Mouse (Mus musculus) lung, postnatal 0 days (tissue): ENCODE results near the gene Cxcr2. TPM values are rescaled to one million over a fixed set of nuclear protein-coding genes. Genes with fewer than 3 reads are reported as not detected.

ENCODE experiments used
- ATAC-seq: fragments of 200-750 bp; cut with Nextera tagmentation; 2 replicates; pipeline ENCODE4 v1.8.0; 2017; ENCODE audit warnings: moderate library complexity
- DNase-seq: peaks from one replicate; pipeline ENCODE4 v3.0.0-alpha.2; 2016; ENCODE audit warnings: low spot score
- H3K27ac ChIP-seq: fragments of 300-500 bp; sonication (generic); 2 replicates; pipeline ENCODE4 v1.5.1; 2014; ENCODE audit warnings: antibody characterized with exemption, mild to moderate bottlenecking, low read length, mixed read lengths
- H3K27me3 ChIP-seq: fragments of 300-500 bp; sonication (generic); replicated peaks from 2 replicates; pipeline ENCODE4 v1.6.1; 2014; ENCODE audit warnings: low read length, mixed read lengths; ENCODE audit not compliant: insufficient read depth
- H3K36me3 ChIP-seq: fragments of 300-500 bp; sonication (generic); 2 replicates; pipeline ENCODE4 v1.6.1; 2014; ENCODE audit warnings: low read length, mixed read lengths; ENCODE audit not compliant: insufficient read depth
- H3K4me1 ChIP-seq: fragments of 300-500 bp; sonication (generic); 2 replicates; pipeline ENCODE4 v1.6.1; 2014; ENCODE audit warnings: antibody characterized with exemption, low read depth, low read length, mixed read lengths; ENCODE audit not compliant: insufficient read depth
- H3K4me2 ChIP-seq: fragments of 300-500 bp; sonication (generic); replicated peaks from 2 replicates; pipeline ENCODE4 v1.6.1; 2014; ENCODE audit warnings: low read depth, mild to moderate bottlenecking, low read length, moderate library complexity, mixed read lengths
- H3K4me3 ChIP-seq: fragments of 300-500 bp; sonication (generic); 2 replicates; pipeline ENCODE4 v1.5.1; 2014; ENCODE audit warnings: low read depth, low read length
- H3K9ac ChIP-seq: fragments of 300-500 bp; sonication (generic); replicated peaks from 2 replicates; pipeline ENCODE4 v1.6.1; 2014; ENCODE audit warnings: low read depth, mild to moderate bottlenecking
- H3K9me3 ChIP-seq: fragments of 300-500 bp; sonication (generic); 2 replicates; pipeline ENCODE4 v1.6.1; 2016; ENCODE audit warnings: low read length, mixed read lengths
- CTCF ChIP-seq: IDR thresholded peaks from 2 replicates; pipeline ENCODE4 v1.5.1; 2016; ENCODE audit warnings: antibody characterized with exemption, mild to moderate bottlenecking
- EP300 ChIP-seq: IDR thresholded peaks from 2 replicates; pipeline ENCODE4 v1.6.1; 2016; ENCODE audit warnings: antibody characterized with exemption, mild to moderate bottlenecking, control low read depth
- WGBS: fragments of 180-500 bp; shearing (Covaris S2); extraction: QIAGEN DNeasy Blood & Tissue Kit; methylation state at CpG from one replicate; pipeline ENCODE4 v1.1.7; 2014; 5-methylcytosine and 5-hydroxymethylcytosine counted together
- polyA plus RNA-seq: library from polyadenylated mRNA; unstranded; fragments of >200 nt; fragmentation: Nextera tagmentation; extraction: Ambion mirVana; gene quantifications from 2 replicates; pipeline ENCODE4 v1.2.1, GENCODE M21; 2015

Gene Cxcr2
- polyA plus RNA-seq, 1 experiment from 2014 or later: 1.9 TPM

- H3K4me2 ChIP-seq: no peak overlapping the region
- no peak overlapping the region for H3K4me3 ChIP-seq
- H3K9ac ChIP-seq: no peak overlapping the region
- no peaks in the 10 kb centered on the region for H3K36me3 ChIP-seq
- TF ChIP-seq CTCF (no peak), EP300 (no peak)
- H3K9me3 ChIP-seq: no peaks in the 10 kb centered on the region
- WGBS: 45% methylated on average over 4 of the region's 4 CpGs
- DNase-seq (no peak), ATAC-seq (no peak)
- no peak overlapping the region for H3K27ac ChIP-seq
- H3K4me1 ChIP-seq: no peaks in the 10 kb centered on the region; the same call in 1 of the 2 replicates
- no peaks in the 10 kb centered on the region for H3K27me3 ChIP-seq
These were observed 21.9 kb downstream of the Cxcr2 start for GRCm38 (mm10) chr1:74175731-74176130.

DNA sequence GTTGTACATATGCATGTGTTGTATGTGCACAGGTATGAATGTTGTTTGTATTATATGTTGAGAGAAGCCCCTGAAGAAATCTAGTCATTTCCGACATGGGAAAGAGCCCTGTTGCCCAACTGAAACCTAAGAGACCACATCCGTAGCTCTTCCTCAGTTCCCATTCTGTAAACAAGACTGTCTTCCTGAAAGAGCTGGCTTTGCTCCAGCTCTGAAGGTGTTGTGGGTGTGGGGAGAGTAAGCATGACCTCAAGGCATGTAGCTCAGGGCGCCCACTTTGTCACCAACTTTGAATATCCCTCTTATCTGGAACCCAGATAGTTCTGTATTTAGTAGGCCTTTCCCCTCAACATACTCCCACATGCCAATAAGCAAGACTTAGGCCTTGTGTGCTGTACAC, 24.8 kb downstream of the Cxcr2 start:
- TF ChIP-seq EP300: no peak
- TF ChIP-seq CTCF: no peak
- DNase-seq (no peak), ATAC-seq (no peak)
- H3K9ac ChIP-seq: no peak overlapping the region
- no peaks in the 10 kb centered on the region; the same call in 1 of the 2 replicates for H3K4me1 ChIP-seq
- H3K36me3 ChIP-seq: no peaks in the 10 kb centered on the region
- H3K27me3 ChIP-seq: no peaks in the 10 kb centered on the region
- no peaks in the 10 kb centered on the region for H3K9me3 ChIP-seq
- WGBS: 58% methylated on average over 3 of the region's 3 CpGs
- H3K4me3 ChIP-seq: no peak overlapping the region
- H3K27ac ChIP-seq: no peak overlapping the region
- no peak overlapping the region for H3K4me2 ChIP-seq

GRCm38 (mm10) chr1:74179624-74180408, 26.0 kb downstream of the Cxcr2 start:
- Histone ChIP-seq H3K4me1 (no peaks in the 10 kb centered on the region; the same call in 1 of the 2 replicates), H3K4me3 (no peak overlapping the region), H3K9ac (no peak overlapping the region), H3K9me3 (no peaks in the 10 kb centered on the region), H3K27me3 (no peaks in the 10 kb centered on the region), H3K4me2 (no peak overlapping the region), H3K27ac (no peak overlapping the region), H3K36me3 (no peaks in the 10 kb centered on the region)
- ATAC-seq (peak; percentile 83), DNase-seq (peak; percentile 78)
- TF ChIP-seq EP300: no peak
- no peak for TF ChIP-seq CTCF
- 52% methylated on average over 9 of the region's 9 CpGs for WGBS

GRCm38 (mm10) chr1:74181462-74181861, 27.7 kb downstream of the Cxcr2 start:
- TF ChIP-seq CTCF (no peak), EP300 (no peak)
- no peak overlapping the region for H3K4me3 ChIP-seq
- 42% methylated on average over 2 of the region's 2 CpGs for WGBS
- H3K4me2 ChIP-seq: no peak overlapping the region
- no peak overlapping the region for H3K9ac ChIP-seq
- H3K4me1 ChIP-seq: no peaks in the 10 kb centered on the region
- no peaks in the 10 kb centered on the region for H3K36me3 ChIP-seq
- ATAC-seq (peak; percentile 15; the same call in 1 of the 2 replicates), DNase-seq (peak; percentile 40)
- no peak overlapping the region for H3K27ac ChIP-seq
- no peaks in the 10 kb centered on the region for H3K9me3 ChIP-seq
- H3K27me3 ChIP-seq: no peaks in the 10 kb centered on the region

- Histone ChIP-seq H3K27ac (no peak overlapping the region), H3K4me2 (no peak overlapping the region), H3K9ac (no peak overlapping the region), H3K36me3 (no peaks in the 10 kb centered on the region), H3K4me1 (no peaks in the 10 kb centered on the region), H3K27me3 (no peaks in the 10 kb centered on the region), H3K4me3 (no peak overlapping the region), H3K9me3 (no peaks in the 10 kb centered on the region)
- DNase-seq (peak; percentile 24), ATAC-seq (no peak)
- 49% methylated on average over 2 of the region's 2 CpGs for WGBS
- TF ChIP-seq CTCF: peak; percentile 32
- TF ChIP-seq EP300: no peak
These were observed 29.2 kb downstream of the Cxcr2 start for GRCm38 (mm10) chr1:74183006-74183405.

DNA sequence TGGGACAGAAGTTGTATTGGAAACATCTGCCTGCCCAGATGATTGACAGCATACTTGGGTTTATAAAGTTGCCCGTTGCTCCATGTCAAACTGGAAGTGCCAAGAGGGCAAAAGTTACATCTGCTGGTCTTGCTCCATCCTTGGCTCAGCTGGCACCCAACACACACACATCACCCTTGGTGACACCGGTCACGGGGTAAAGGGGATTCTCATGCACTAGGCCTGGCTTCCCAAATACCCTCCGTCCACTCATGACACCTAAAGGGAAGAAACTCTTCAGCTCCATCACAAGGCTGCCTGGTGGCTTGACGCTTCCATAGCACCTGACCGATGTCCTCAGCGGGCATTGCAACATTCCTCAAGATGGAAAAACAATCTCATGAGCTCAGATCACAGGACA, 36.7 kb downstream of the Cxcr2 start:
- Histone ChIP-seq H3K27me3 (no peaks in the 10 kb centered on the region), H3K4me1 (no peaks in the 10 kb centered on the region), H3K9ac (no peak overlapping the region), H3K27ac (no peak overlapping the region), H3K4me3 (no peak overlapping the region), H3K9me3 (no peaks in the 10 kb centered on the region), H3K36me3 (no peaks in the 10 kb centered on the region), H3K4me2 (no peak overlapping the region)
- 87% methylated on average over 7 of the region's 7 CpGs for WGBS
- ATAC-seq (no peak), DNase-seq (no peak)
- no peak for TF ChIP-seq EP300
- TF ChIP-seq CTCF: no peak
